ENCODE assay signal across 11 mouse cellular contexts in the genomic region with DNA sequence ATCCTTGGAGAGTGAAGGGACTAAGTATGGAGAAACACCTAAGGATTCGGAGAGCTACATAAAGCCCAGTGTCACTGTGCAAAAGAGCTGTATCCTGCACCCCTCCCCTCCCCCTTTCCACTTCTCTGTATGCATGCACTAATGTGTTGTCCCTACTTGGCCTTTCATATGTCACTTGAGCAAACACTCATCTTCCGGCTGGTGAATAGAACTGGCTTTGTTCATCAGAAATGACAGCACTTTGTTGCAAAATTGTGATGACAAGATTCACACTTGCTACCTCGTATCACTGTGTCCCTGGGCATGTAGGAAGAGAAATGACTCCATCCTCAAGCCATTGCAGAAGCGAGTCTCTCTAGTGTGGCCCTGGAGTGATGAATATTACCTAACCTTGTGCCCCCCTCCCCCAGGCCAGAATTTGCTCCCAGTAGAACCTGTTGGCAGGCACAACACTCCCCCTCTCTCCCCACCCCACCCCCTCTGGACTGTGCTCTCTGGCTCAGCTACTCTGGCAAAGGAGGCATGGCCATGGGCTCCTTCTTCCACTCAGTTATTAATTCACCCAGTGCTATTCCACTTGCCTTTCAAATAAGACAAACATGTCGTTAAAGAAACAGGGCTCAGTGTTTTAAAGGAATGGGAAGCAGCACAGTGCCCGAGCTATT.
A peak's percentile ranks its signal among the peaks of the same experiment; 100 is the strongest.
DNase-seq lines count a peak whose midpoint lies in the region; ATAC-seq and TF ChIP-seq lines count a peak whose summit lies in the region.
"Had no signal": no experiment of that assay in that cellular context is flagged by ENCODE, and none has a peak within 500 bp of the region (broad histone marks: within the 10 kb centered on the region; RNA-seq: fewer than 3 reads in every experiment).

No protein-coding gene starts in this region.

- ATAC-seq in lung, embryonic 14.5 days (ENCODE audit: insufficient read depth), result peak; percentile 67; the same call in 1 of the 2 replicates
- ATAC-seq in kidney, postnatal 0 days (replicated peaks; ENCODE audit: low FRiP score, low read depth), result peak; percentile 95
- ATAC-seq in stomach, postnatal 0 days (ENCODE audit: low FRiP score, low TSS enrichment), result 0 out of 2 replicates have a peak, but pooled peaks have one; percentile 24
- ATAC-seq in neural tube, embryonic 15.5 days (ENCODE audit: low FRiP score), result no peak
- ATAC-seq: midbrain, embryonic 15.5 days had no signal

- TF ChIP-seq POLR2A in heart, adult 2 months (IDR thresholded peaks at IDR 0.05; ENCODE audit: insufficient read depth, low read depth, low read length), result no peak

- no peak overlapping the region for H3K4me2 ChIP-seq in lung, embryonic 14.5 days
- 0 out of 2 replicates have a peak overlapping the region, but pooled peaks have one; percentile 10 for H3K4me2 ChIP-seq in kidney, postnatal 0 days (ENCODE audit: low read length)
- H3K4me2 ChIP-seq in stomach, postnatal 0 days (replicated peaks; ENCODE audit: low read depth), result no peak overlapping the region
- no peak overlapping the region for H3K4me2 ChIP-seq in neural tube, embryonic 15.5 days
- H3K4me2 ChIP-seq: embryonic facial prominence, embryonic 15.5 days; midbrain, embryonic 15.5 days had no signal

- no peaks in the 10 kb centered on the region for H3K9me3 ChIP-seq in lung, embryonic 14.5 days (ENCODE audit: low read depth, low read length)
- no peaks in the 10 kb centered on the region for H3K9me3 ChIP-seq in kidney, postnatal 0 days (replicated peaks; ENCODE audit: low read length)
- H3K9me3 ChIP-seq in stomach, postnatal 0 days (ENCODE audit: control insufficient read depth, low read length), result no peaks in the 10 kb centered on the region
- H3K9me3 ChIP-seq in neural tube, embryonic 15.5 days (replicated peaks), result no peaks in the 10 kb centered on the region
- H3K9me3 ChIP-seq: embryonic facial prominence, embryonic 15.5 days; midbrain, embryonic 15.5 days had no signal

- H3K79me2 ChIP-seq in heart, adult 2 months (replicated peaks; ENCODE audit: control insufficient read depth, insufficient read depth, low read length), result peaks cover 11% of the 10 kb centered on the region

- TF ChIP-seq CTCF in heart, adult 2 months (IDR thresholded peaks at IDR 0.05), result no peak
- no peak for TF ChIP-seq CTCF in lung, embryonic 14.5 days (IDR thresholded peaks at IDR 0.05; ENCODE audit: low read depth)
- no peak for TF ChIP-seq CTCF in kidney, postnatal 0 days (IDR thresholded peaks at IDR 0.05; ENCODE audit: low read depth)
- TF ChIP-seq CTCF in stomach, postnatal 0 days (IDR thresholded peaks at IDR 0.05; ENCODE audit: low read depth), result no peak

- peak overlapping the region; percentile 38; the same call in 1 of the 2 replicates for H3K9ac ChIP-seq in heart, adult 2 months (ENCODE audit: low read depth, low read length)
- H3K9ac ChIP-seq in lung, embryonic 14.5 days, result no peak overlapping the region
- no peak overlapping the region for H3K9ac ChIP-seq in kidney, postnatal 0 days (ENCODE audit: low read depth, low read length)
- no peak overlapping the region for H3K9ac ChIP-seq in stomach, postnatal 0 days (ENCODE audit: low read length)
- no peak overlapping the region for H3K9ac ChIP-seq in neural tube, embryonic 15.5 days (replicated peaks)
- H3K9ac ChIP-seq: embryonic facial prominence, embryonic 15.5 days; midbrain, embryonic 15.5 days had no signal

- H3K4me3 ChIP-seq in heart, adult 2 months, result no peak overlapping the region; the same call in 1 of the 2 replicates
- H3K4me3 ChIP-seq in lung, embryonic 14.5 days (ENCODE audit: low read depth, low read length), result no peak overlapping the region
- no peak overlapping the region for H3K4me3 ChIP-seq in kidney, postnatal 0 days (replicated peaks; ENCODE audit: low read depth, low read length)
- H3K4me3 ChIP-seq in stomach, postnatal 0 days (ENCODE audit: low read depth, low read length), result no peak overlapping the region
- no peak overlapping the region for H3K4me3 ChIP-seq in neural tube, embryonic 15.5 days (replicated peaks)
- H3K4me3 ChIP-seq: embryonic facial prominence, embryonic 15.5 days; midbrain, embryonic 15.5 days had no signal

- H3K36me3 ChIP-seq in heart, adult 2 months (ENCODE audit: control insufficient read depth, insufficient read depth, low read length), result peaks cover 69% of the 10 kb centered on the region
- no peaks in the 10 kb centered on the region for H3K36me3 ChIP-seq in lung, embryonic 14.5 days (ENCODE audit: insufficient read depth)
- no peaks in the 10 kb centered on the region for H3K36me3 ChIP-seq in kidney, postnatal 0 days (ENCODE audit: insufficient read depth, low read length)
- no peaks in the 10 kb centered on the region for H3K36me3 ChIP-seq in stomach, postnatal 0 days (ENCODE audit: control insufficient read depth, insufficient read depth, low read length)
- no peaks in the 10 kb centered on the region for H3K36me3 ChIP-seq in neural tube, embryonic 15.5 days
- H3K36me3 ChIP-seq: embryonic facial prominence, embryonic 15.5 days; midbrain, embryonic 15.5 days had no signal

- no peaks in the 10 kb centered on the region for H3K27me3 ChIP-seq in heart, adult 2 months (ENCODE audit: control insufficient read depth, insufficient read depth, low read length)
- H3K27me3 ChIP-seq in lung, embryonic 14.5 days (ENCODE audit: insufficient read depth, low read length), result no peaks in the 10 kb centered on the region
- no peaks in the 10 kb centered on the region for H3K27me3 ChIP-seq in kidney, postnatal 0 days (ENCODE audit: insufficient read depth, low read length)
- no peaks in the 10 kb centered on the region for H3K27me3 ChIP-seq in stomach, postnatal 0 days (ENCODE audit: control insufficient read depth, insufficient read depth, low read length)
- no peaks in the 10 kb centered on the region for H3K27me3 ChIP-seq in neural tube, embryonic 15.5 days (replicated peaks)
- H3K27me3 ChIP-seq: embryonic facial prominence, embryonic 15.5 days; midbrain, embryonic 15.5 days had no signal

- peak in 1 of 2 experiments; percentile 32 for DNase-seq in heart, adult 2 months
- no peak for DNase-seq in heart, postnatal 14 days
- no peak for DNase-seq in lung, embryonic 14.5 days
- DNase-seq in lung, postnatal 36 days, result no peak
- no peak for DNase-seq in kidney, postnatal 0 days (ENCODE audit: low spot score)
- no peak for DNase-seq in stomach, postnatal 0 days (ENCODE audit: low spot score)
- no peak for DNase-seq in cerebellum, adult 9-11 months
- DNase-seq: cerebellum, adult 11 months had no signal

- WGBS in heart, adult 2 months, result 15% methylated on average over 6 of the region's 6 CpGs
- 35% methylated on average over 6 of the region's 6 CpGs for WGBS in lung, embryonic 14.5 days
- WGBS in kidney, postnatal 0 days, result 44% methylated on average over 6 of the region's 6 CpGs
- WGBS in stomach, postnatal 0 days, result 48% methylated on average over 6 of the region's 6 CpGs
- 50% methylated on average over 6 of the region's 6 CpGs for WGBS in neural tube, embryonic 15.5 days

- H3K4me1 ChIP-seq in heart, adult 2 months (ENCODE audit: control insufficient read depth, insufficient read depth, low read length), result peaks cover 36% of the 10 kb centered on the region
- peaks cover 14% of the 10 kb centered on the region; the same call in 1 of the 2 replicates for H3K4me1 ChIP-seq in lung, embryonic 14.5 days (ENCODE audit: insufficient read depth)
- peaks cover 10% of the 10 kb centered on the region; the same call in 1 of the 2 replicates for H3K4me1 ChIP-seq in kidney, postnatal 0 days (replicated peaks; ENCODE audit: insufficient read depth, low read length)
- H3K4me1 ChIP-seq in stomach, postnatal 0 days (replicated peaks; ENCODE audit: control insufficient read depth, insufficient read depth), result no peaks in the 10 kb centered on the region
- H3K4me1 ChIP-seq in neural tube, embryonic 15.5 days, result peaks cover 22% of the 10 kb centered on the region

- H3K27ac ChIP-seq in heart, adult 2 months, result peak overlapping the region; percentile 81
- H3K27ac ChIP-seq in lung, embryonic 14.5 days (ENCODE audit: low read depth), result no peak overlapping the region
- H3K27ac ChIP-seq in kidney, postnatal 0 days, result peak overlapping the region; percentile 68
- no peak overlapping the region for H3K27ac ChIP-seq in stomach, postnatal 0 days (replicated peaks)
- no peak overlapping the region for H3K27ac ChIP-seq in neural tube, embryonic 15.5 days (replicated peaks)
- H3K27ac ChIP-seq: embryonic facial prominence, embryonic 15.5 days; midbrain, embryonic 15.5 days had no signal

- intact Hi-C loops in heart, adult 2 months (cut with DNase I), result loop anchor here (1.0 to 5.0 kb wide), 2 partner anchors 14 to 77 kb away; no protein-coding TSS in a partner anchor
- intact Hi-C loops in heart, postnatal 14 days (cut with DNase I), result no loop called here

- TF ChIP-seq EP300 in heart, adult 2 months (IDR thresholded peaks at IDR 0.05; ENCODE audit: insufficient read depth, low read depth, low read length), result peak; percentile 11; the same call in 1 of the 2 replicates
- no peak for TF ChIP-seq EP300 in stomach, postnatal 0 days (optimal IDR thresholded peaks at IDR 0.05)

Comparison
In these comparisons a context has a peak if more than half of its experiments do, and no peak if none do; other contexts are left out.
1. H3K27ac ChIP-seq: peak in heart, adult 2 months (single experiment) and kidney, postnatal 0 days (single experiment); none in lung, embryonic 14.5 days (single experiment), stomach, postnatal 0 days (single experiment) and neural tube, embryonic 15.5 days (single experiment).